Mouse (Mus musculus) adipose tissue, adult 10 weeks (tissue): ENCODE measurements around the gene Raph1. TPM values are rescaled to one million over a fixed set of nuclear protein-coding genes. Genes with fewer than 3 reads are reported as not detected.

ENCODE experiments used
- polyA plus RNA-seq: library from polyadenylated mRNA; stranded (reverse); fragments of 350-450 nt; fragmentation: Illumina TruSeq; extraction: RNeasy Lipid Tissue Mini Kit (QIAGEN cat#74804); gene quantifications from one replicate; pipeline ENCODE4 v1.2.3, GENCODE M21; 2014; ENCODE audit warnings: low read depth, low replicate concordance

Raph1 gene
- 14.5 TPM for polyA plus RNA-seq

GRCm38 (mm10) chr1:60566631-60567311 lies at the start of gene Raph1:
Gene Raph1 (minus strand): TSS chr1:60567104.

Other genes with a start within 250 kb of the Raph1 start
- 17.2 TPM for gene Cyp20a1, start 223.8 kb downstream of the Raph1 start, polyA plus RNA-seq
- 9.0 TPM for gene Abi2, start 157.5 kb downstream of the Raph1 start, polyA plus RNA-seq
- gene Cd28, start 149.7 kb upstream of the Raph1 start, polyA plus RNA-seq: 0.68 TPM